Mouse (Mus musculus): Measurements from ENCODE around the gene Kctd4.
"Not testable (repeated sequence)": the region's sequence is repeated elsewhere in the genome, so short reads cannot be mapped to it uniquely, and the experiment has no call there.

The Kctd4 gene

DNA sequence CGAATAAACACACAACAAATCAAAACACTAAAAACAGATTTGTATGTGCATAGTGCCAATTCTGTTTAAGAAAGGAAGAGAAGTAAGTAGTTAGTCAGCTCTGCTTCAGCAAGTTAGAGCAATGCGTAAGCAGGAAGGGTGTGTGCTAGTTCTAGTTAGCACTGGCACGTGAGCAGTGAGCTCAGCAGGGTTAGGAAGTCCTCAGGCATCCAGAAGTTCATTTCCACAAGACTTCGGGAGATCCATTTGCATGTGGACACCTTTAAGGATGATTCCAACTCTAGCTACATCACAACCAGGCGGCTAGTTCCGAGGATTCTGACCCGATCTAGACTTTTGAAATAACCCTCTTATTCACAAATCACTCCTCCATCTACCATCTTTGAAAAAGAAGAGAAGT is at the start of gene Kctd4:
Kctd4 (plus strand) TSS at position 244 of the 400 bp plus-strand sequence.
- DNase-seq (ENCODE audit: low spot score in 2 of 2) = no peak

DNA sequence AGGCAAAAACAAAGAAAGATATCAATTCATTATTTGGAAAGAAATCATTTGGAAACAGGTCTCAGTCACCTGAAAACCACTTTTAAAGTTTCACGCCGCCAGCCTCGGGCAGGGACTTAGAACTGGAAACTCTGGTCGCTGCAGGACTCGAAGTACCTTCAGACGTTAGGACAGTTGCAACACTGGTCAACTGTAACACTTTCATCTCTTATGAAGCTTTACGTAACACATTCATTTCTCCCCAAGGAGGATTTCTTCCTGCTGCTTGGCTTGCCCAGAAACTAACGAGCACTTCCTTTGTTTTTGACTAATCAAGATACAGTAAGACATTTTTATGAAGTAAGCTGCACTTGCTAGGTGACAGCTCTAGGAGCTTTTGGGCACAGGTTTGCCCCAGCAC is 47.9 kb upstream of the Kctd4 start:
- no peak for DNase-seq (ENCODE audit: low spot score in 2 of 2)

- no peak for DNase-seq (ENCODE audit: low spot score in 2 of 2)
These were observed 42.8 kb upstream of the Kctd4 start for GRCm38 (mm10) chr14:75911968-75912367.

- DNase-seq (ENCODE audit: low spot score in 2 of 2) = no peak
These were observed 42.1 kb upstream of the Kctd4 start for GRCm38 (mm10) chr14:75912665-75913064.

- no peak for DNase-seq (ENCODE audit: low spot score in 2 of 2)
These were observed 31.3 kb upstream of the Kctd4 start for GRCm38 (mm10) chr14:75923314-75924052.

DNA sequence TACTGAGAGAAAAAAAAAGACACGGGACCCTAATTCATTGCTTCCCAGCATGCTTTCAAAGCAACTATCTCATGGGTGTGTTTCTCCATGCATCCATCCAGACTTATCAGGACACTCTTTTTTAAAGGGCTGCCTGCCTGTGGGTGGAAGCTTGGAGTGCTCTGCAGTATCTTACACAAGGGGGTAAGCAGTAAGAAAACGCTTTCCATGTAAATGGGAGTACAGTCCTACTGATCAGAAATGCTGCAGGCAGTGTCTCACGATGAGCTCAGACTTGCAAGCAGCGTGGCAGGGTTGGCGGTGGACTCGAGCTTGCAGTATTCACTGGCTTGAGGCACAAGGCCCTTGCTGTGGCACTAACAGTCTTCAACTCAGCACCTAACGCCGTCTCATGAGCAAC is 25.1 kb upstream of the Kctd4 start:
- not testable (repeated sequence) for DNase-seq (ENCODE audit: low spot score in 2 of 2)

GRCm38 (mm10) chr14:75931266-75931665 is 23.5 kb upstream of the Kctd4 start:
- DNase-seq (ENCODE audit: low spot score in 2 of 2) = no peak

DNA sequence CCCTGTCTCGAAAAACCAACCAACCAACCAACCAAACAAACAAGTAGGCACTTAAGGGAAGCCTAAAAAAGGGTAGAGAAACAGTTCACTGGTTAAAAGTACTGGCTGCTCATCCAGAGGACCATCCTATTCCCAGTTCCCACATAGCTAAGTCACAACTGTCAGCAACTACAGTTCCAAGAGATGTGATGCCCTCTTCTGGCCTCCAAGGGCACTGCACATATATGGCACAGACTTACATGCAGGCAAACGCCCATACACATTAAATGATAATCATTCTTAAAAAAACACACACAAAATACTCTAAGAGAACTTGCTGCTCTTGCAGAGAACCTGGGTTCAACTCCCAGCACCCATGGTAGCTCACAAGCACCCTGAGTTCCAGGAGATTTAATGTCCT is 20.4 kb upstream of the Kctd4 start:
- DNase-seq (ENCODE audit: low spot score in 2 of 2) = no peak

DNA sequence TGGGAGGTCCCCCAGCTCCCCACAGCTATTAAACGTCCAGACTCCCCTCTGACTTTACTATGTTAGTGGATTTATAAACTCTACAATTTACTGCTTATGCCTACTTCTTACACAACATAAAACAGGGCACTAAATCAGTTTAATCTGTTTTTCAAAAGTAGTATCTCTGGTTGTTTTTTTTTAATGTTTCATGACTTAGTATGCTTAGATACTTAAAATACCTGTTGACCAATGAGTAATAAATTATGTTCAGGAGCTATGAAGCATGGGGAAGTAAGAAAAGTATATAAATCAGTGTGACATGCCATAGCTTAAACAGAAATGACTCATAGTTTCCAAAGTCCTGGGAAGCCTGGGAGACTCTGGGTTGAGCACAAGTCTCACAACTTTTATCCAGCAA is 17.1 kb upstream of the Kctd4 start:
- no peak for DNase-seq (ENCODE audit: low spot score in 2 of 2)

DNA sequence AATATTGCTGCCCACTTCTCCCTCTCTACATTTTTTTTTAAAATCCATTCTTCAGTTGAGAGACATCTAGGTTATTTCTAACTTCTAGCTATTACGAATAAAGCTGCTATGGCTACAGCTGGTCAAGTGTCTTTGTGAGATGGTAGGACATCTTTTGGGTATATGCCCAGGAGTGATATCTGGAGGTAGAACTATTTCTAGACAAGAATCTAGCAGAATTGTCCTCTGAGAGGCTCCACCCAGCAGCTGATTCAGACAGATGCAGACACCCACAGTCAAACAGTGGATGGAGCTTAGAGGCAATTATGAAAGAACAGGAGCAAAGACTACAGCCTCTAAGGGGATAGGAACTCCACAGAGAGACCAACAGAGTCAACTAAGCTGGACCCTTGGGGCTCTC is 13.3 kb upstream of the Kctd4 start:
- DNase-seq (ENCODE audit: low spot score in 2 of 2) = no peak

GRCm38 (mm10) chr14:75942365-75942764 is 12.4 kb upstream of the Kctd4 start:
- DNase-seq (ENCODE audit: low spot score in 2 of 2) = no peak

DNA sequence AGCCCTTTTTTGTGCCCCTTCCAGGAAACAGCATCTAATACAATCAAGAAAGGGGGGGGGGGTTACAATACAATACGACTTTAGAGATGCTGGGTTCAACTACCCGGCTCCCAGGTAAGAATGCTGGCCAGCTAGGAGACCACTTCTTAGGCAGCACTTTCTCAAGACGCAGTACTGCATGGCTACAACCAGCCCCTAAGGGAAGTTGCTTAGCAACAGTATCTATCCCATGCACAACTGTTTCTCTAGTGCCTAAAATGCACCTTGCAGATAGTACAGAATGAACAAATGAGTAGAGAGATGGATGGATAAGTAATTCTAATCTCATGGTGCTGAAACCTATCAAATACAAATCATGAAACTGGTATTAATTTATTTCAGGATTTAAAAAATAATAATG is 7.1 kb upstream of the Kctd4 start:
- no peak for DNase-seq (ENCODE audit: low spot score in 2 of 2)

DNA sequence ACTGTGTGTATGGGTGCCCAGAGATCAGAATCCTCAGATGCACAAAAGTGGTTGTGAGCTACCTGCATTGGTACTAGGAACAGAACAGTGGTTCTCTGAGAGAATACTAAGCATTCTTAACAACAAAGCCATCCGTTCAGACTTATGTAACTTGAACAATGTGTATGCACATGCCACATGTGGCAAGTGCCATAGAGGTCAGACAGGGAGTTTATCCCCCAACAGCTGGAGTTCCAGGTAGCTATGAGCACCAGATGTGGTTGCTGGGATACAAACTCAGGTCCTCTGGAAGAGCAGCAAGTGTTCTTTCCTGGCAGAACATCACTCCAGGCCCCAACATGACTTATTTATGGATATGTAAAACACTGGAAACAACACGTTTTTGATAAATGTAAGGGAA is 1.8 kb upstream of the Kctd4 start:
- no peak for DNase-seq (ENCODE audit: low spot score in 2 of 2)

DNA sequence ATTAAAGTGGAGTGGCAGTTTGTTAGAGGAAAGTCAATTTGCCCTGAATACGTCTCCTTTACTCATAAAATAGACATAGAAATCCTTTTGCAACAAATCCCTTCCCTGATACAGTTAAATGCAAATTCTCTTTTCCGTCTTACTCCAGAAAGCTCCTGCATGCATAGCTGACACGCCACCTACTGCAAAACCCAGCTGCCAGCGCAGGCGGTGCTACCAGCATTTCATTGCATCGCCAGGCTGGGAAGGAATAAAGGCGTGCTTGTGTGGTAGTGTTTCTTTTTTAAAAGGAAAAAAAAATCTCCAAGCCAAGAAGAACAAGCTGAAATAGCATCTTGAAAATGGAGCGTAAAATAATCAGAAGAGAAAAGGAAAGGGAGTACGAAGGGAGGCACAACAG is 7.4 kb downstream of the Kctd4 start:
- no peak for DNase-seq (ENCODE audit: low spot score in 2 of 2)

GRCm38 (mm10) chr14:75963215-75963614 is 8.4 kb downstream of the Kctd4 start:
- no peak for DNase-seq (ENCODE audit: low spot score in 2 of 2)

DNA sequence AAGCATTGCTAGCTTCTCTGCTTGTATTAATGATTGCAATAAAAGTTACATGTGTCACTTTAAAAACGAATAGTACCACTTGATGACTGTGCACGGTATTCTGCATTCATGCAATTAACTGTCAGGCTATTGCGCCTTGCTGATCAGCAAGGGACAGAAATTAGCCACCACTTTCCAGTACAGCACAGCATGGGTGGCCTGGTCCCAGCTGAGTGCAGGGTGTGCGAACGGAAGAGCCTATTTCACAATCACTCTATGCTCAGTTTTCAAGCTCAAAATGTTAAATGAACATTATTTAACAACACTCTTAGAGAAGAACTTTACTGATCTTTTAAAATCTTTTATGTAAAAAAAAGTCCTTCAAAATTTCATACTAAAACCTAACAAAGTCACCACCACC is 9.2 kb downstream of the Kctd4 start:
- no peak for DNase-seq (ENCODE audit: low spot score in 2 of 2)

DNA sequence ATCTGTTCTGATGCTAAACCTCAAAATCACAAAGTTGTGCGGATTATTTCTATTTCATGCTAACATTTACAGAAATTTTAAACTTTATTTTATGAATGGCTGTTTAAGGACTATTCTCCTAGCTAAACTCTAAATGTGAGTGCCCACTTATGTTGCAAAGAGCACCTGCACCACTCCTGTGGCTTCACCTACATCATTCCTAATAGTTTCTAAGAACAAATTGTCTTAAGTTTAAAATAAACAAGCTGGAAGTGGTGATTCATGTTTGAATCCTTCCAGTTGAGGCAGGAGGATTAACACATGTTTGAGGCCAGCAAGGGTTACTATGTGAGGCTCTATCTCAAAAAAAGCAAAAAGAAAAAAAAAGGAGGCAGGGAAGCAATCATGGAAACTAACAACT is 9.6 kb downstream of the Kctd4 start:
- no peak for DNase-seq (ENCODE audit: low spot score in 2 of 2)

- DNase-seq (ENCODE audit: low spot score in 2 of 2) = no peak
These were observed 12.5 kb downstream of the Kctd4 start for GRCm38 (mm10) chr14:75967291-75967690.

DNA sequence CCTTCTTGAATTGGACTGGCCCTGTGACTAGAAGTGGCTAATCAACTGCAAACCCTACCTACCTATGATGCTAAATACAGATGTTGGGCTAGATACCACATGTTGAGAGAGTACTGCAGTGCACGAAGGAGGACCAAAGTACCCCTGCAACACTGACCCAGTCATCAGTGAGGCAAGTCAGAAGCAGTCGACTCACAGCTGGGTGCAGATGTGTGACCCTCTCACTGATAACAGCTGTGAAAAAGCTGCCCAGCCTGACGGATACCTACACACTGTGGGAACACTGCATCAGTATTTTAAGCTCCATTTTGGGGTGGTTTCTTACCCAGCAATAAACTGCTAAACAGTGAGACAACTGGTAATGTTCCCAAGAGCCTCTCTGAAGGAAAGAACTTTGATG is 21.3 kb downstream of the Kctd4 start:
- DNase-seq (ENCODE audit: low spot score in 2 of 2) = no peak

DNA sequence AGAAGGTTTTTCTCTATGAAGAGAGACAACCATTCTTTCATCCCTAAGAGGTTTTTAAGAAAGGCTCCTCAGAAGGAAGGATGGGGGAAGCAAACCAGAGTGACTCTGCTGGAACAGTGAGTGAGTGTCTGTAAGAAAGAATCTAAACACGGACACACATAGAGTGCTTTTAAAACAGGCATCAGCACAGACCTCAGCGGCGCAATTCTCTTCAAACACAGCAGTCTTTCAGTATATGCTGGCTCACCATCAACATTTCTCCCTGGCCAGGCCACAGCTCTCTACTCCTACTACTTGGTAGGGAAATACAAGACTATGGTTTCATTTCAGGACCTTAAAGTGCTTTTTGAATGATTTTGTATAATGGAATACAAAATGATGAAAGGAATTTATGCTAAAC is 26.4 kb downstream of the Kctd4 start:
- DNase-seq (ENCODE audit: low spot score in 2 of 2) = no peak

DNA sequence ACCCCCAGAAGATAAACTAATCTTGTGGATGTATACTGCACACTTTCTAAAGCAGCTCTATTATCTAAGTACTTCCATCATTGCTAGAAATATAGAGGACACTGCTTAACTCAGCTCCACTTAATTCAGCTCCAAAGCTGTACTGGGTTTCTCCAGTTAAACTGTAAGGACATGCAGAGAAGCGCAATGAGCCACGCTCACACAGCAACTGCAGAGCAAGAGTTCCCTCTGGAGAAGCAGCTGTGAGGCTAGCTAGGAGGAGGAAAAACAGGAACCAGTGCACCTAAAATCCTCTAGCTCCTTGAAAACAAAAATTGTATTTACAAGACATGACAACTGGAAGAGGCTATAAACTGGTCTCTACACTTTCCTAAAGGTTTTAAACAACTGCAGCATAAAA is 29.1 kb downstream of the Kctd4 start:
- no peak for DNase-seq (ENCODE audit: low spot score in 2 of 2)

- no peak for DNase-seq (ENCODE audit: low spot score in 2 of 2)
These were observed 30.3 kb downstream of the Kctd4 start for GRCm38 (mm10) chr14:75985112-75985511.

GRCm38 (mm10) chr14:75986878-75987483 is 32.2 kb downstream of the Kctd4 start:
- DNase-seq (ENCODE audit: low spot score in 2 of 2) = no peak

DNA sequence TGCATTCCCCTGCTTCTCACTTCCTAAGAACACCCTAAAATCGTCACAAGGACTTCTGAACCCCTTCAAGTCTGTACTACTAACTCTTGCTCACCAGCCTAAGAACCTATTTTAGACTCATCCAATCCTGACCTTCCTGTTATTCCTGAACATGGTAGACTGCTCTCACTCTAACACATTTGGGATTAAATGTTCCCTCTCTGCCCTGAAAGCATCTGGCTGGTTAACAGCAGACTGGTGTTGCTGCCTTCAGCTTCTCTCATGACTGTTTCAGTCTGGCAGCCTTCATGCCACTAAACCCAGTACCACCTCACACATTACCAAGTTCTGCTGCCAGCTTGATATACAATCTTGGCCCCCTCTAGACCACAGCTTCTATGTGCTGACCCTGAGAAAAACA is 34.4 kb downstream of the Kctd4 start:
- DNase-seq (ENCODE audit: low spot score in 2 of 2) = no peak
